Mouse (Mus musculus): ENCODE measurements around the gene Nkiras1.

- TF ChIP-seq CTCF (IDR thresholded peaks at IDR 0.05; ENCODE audit: low read depth): no peak
- no peak for TF ChIP-seq EP300 (IDR thresholded peaks at IDR 0.05; ENCODE audit: low read depth)
Observed at GRCm38 (mm10) chr14:18297441-18297840, 26.5 kb downstream of the Nkiras1 start.

Data from heart, postnatal 0 days (tissue).